Mouse (Mus musculus): Measurements from ENCODE around the gene Arhgap36. TPM values are rescaled to one million over a fixed set of nuclear protein-coding genes. Genes with fewer than 3 reads are reported as not detected.

Gene Arhgap36
- 9.9 and 10.3 TPM in 2 replicates for polyA plus RNA-seq (2016; fragmentation: Nextera tagmentation; extraction: Ambion mirVana)

- Histone ChIP-seq H3K36me3 (no peaks in the 10 kb centered on the region), H3K27ac (no peak within 1 kb of the TSS), H3K4me3 (no peak within 1 kb of the TSS), H3K4me2 (replicated peaks) (no peak within 1 kb of the TSS), H3K27me3 (replicated peaks) (no peaks in the 10 kb centered on the region), H3K4me1 (no peaks in the 10 kb centered on the region), H3K9me3 (no peaks in the 10 kb centered on the region), H3K9ac (no peak within 1 kb of the TSS)
- ATAC-seq (ENCODE audit: low FRiP score, low read depth) = no peak
- WGBS = 51% methylated on average over 6 of the region's 6 CpGs
Observed at GRCm38 (mm10) chrX:49463442-49463970, at the start of gene Arhgap36. Gene Arhgap36 (plus strand): TSS chrX:49463945.

GRCm38 (mm10) chrX:49457781-49458180 is 6.0 kb upstream of the Arhgap36 start:
- H3K36me3 ChIP-seq = no peaks in the 10 kb centered on the region
- ATAC-seq (ENCODE audit: low FRiP score, low read depth) = peak; percentile 65; the same call in 1 of the 2 replicates
- no peak overlapping the region for H3K9ac ChIP-seq
- 61% methylated on average over 10 of the region's 10 CpGs for WGBS
- H3K27ac ChIP-seq = no peak overlapping the region
- H3K4me1 ChIP-seq = no peaks in the 10 kb centered on the region
- no peaks in the 10 kb centered on the region for H3K9me3 ChIP-seq
- H3K4me3 ChIP-seq = no peak overlapping the region
- no peaks in the 10 kb centered on the region for H3K27me3 ChIP-seq (replicated peaks)
- H3K4me2 ChIP-seq (replicated peaks) = no peak overlapping the region

GRCm38 (mm10) chrX:49470287-49471054 is 6.7 kb downstream of the Arhgap36 start:
- WGBS = 25% methylated on average over 34 of the region's 34 CpGs
- Histone ChIP-seq H3K27ac (no peak overlapping the region), H3K36me3 (no peaks in the 10 kb centered on the region), H3K27me3 (replicated peaks) (no peaks in the 10 kb centered on the region), H3K4me2 (replicated peaks) (peak overlapping the region; percentile 63), H3K9me3 (no peaks in the 10 kb centered on the region), H3K9ac (0 out of 2 replicates have a peak overlapping the region, but pooled peaks have one; percentile 13), H3K4me3 (peak overlapping the region; percentile 31), H3K4me1 (no peaks in the 10 kb centered on the region)
- ATAC-seq (ENCODE audit: low FRiP score, low read depth) = peak; percentile 90

- peak; percentile 84 for ATAC-seq (ENCODE audit: low FRiP score, low read depth)
- 26% methylated on average over 26 of the region's 29 CpGs for WGBS
Observed at GRCm38 (mm10) chrX:49479968-49480809, 16.4 kb downstream of the Arhgap36 start.

DNA sequence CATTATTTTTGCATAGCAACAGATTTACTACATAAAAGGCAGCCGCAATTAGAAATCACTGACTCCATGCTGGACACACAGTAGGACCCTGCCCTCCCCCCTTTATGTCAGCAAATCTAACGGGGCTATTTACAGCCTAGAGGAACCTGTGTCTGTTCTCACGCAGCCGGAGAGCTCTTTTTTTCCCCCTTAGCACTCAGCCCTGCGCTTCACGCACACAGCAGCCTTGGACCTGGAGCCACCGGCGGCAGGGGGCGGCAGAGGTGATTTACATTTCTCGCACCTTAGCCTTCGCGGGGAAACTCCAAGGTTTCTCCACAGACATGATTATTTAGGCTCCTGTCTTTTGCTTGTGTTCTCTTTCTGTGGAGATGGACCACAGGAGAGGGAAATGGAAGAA is 17.1 kb downstream of the Arhgap36 start:
- Histone ChIP-seq H3K4me2 (replicated peaks) (peak overlapping the region; percentile 59), H3K9me3 (no peaks in the 10 kb centered on the region), H3K36me3 (no peaks in the 10 kb centered on the region), H3K9ac (no peak overlapping the region), H3K4me1 (no peaks in the 10 kb centered on the region), H3K27me3 (replicated peaks) (no peaks in the 10 kb centered on the region), H3K4me3 (peak overlapping the region; percentile 33), H3K27ac (no peak overlapping the region)
- peak; percentile 55 for ATAC-seq (ENCODE audit: low FRiP score, low read depth)
- 12% methylated on average over 12 of the region's 12 CpGs for WGBS

More at GRCm38 (mm10) chrX:49479968-49480809, 16.4 kb downstream of the Arhgap36 start:
- peak overlapping the region; percentile 33 for H3K4me3 ChIP-seq
- H3K9me3 ChIP-seq = no peaks in the 10 kb centered on the region
- H3K9ac ChIP-seq = no peak overlapping the region
- H3K4me2 ChIP-seq (replicated peaks) = peak overlapping the region; percentile 59
- no peaks in the 10 kb centered on the region for H3K4me1 ChIP-seq
- H3K36me3 ChIP-seq = no peaks in the 10 kb centered on the region
- no peak overlapping the region for H3K27ac ChIP-seq
- no peaks in the 10 kb centered on the region for H3K27me3 ChIP-seq (replicated peaks)

GRCm38 (mm10) chrX:49489141-49489540 is 25.4 kb downstream of the Arhgap36 start:
- no peak for ATAC-seq (ENCODE audit: low FRiP score, low read depth)
- Histone ChIP-seq H3K4me1 (no peaks in the 10 kb centered on the region), H3K27ac (no peak overlapping the region), H3K4me3 (no peak overlapping the region), H3K27me3 (replicated peaks) (0 out of 2 replicates have a peak, but pooled peaks cover 3% of the 10 kb centered on the region), H3K9me3 (no peaks in the 10 kb centered on the region), H3K9ac (no peak overlapping the region), H3K36me3 (no peaks in the 10 kb centered on the region), H3K4me2 (replicated peaks) (no peak overlapping the region)
- 86% methylated on average over 5 of the region's 5 CpGs for WGBS

DNA sequence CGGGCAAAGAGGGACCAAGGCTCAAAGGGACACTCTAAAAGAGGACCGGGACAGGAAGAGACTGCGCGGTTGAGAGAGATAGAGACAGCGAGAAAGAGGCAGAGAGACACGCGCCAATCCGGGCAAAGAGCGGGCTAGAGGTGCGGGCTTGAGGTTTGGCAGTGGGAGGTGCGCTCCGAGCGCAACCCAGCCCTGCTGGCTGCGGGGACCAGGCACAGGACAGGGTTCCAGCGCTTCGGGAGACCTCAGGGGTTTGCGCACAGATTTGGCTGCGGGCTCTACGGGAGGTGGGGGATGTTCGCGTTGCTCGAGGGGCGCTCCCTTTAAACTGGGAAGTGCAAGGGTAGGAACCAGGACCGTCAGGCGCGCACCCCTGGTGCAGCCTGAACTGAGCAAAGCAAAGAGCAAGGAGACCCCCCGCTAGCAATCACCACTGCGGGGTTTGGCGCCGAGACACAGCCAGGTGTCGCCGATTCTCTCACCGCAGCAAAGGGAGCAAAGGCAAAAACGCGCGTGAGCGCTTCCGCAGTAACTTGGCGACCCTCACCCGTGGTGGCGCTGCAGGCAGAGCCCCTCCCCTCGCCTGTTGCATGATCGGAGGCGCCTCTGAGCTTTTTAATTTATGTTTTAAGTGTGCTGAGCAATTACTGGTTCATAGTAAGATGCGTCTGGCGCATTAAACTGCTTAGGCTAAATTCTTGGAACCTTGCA is 30.1 kb downstream of the Arhgap36 start:
- Histone ChIP-seq H3K27me3 (replicated peaks) (peaks cover 5% of the 10 kb centered on the region; the same call in 1 of the 2 replicates), H3K4me1 (no peaks in the 10 kb centered on the region), H3K4me3 (peak overlapping the region; percentile 32), H3K9me3 (no peaks in the 10 kb centered on the region), H3K9ac (no peak overlapping the region), H3K4me2 (replicated peaks) (peak overlapping the region; percentile 62), H3K36me3 (no peaks in the 10 kb centered on the region), H3K27ac (no peak overlapping the region)
- peak; percentile 25; the same call in 1 of the 2 replicates for ATAC-seq (ENCODE audit: low FRiP score, low read depth)
- 19% methylated on average over 46 of the region's 46 CpGs for WGBS

Other genes starting within 250 kb of the Arhgap36 start
- 10.5 and 12.2 TPM in 2 replicates for gene Enox2, start 175.7 kb upstream of the Arhgap36 start, polyA plus RNA-seq (2016; fragmentation: Nextera tagmentation; extraction: Ambion mirVana)
- gene Olfr1320, start 208.4 kb downstream of the Arhgap36 start, polyA plus RNA-seq (2016; fragmentation: Nextera tagmentation; extraction: Ambion mirVana) = not detected in 2 replicates

Measured in neural tube, embryonic 12.5 days (tissue).